In genomic region chr7:45644183-45644582, GRCm38 (mm10) we compare ENCODE assay signal across 9 mouse cellular contexts. TPM values are rescaled to one million over a fixed set of nuclear protein-coding genes. Genes with fewer than 3 reads are reported as not detected.
DNase-seq lines count a peak whose midpoint lies in the region; ATAC-seq and TF ChIP-seq lines count a peak whose summit lies in the region.
"Had no signal": no experiment of that assay in that cellular context is flagged by ENCODE, and none has a peak within 500 bp of the region (broad histone marks: within the 10 kb centered on the region; RNA-seq: fewer than 3 reads in every experiment).

No protein-coding gene starts in this region.

- H3K4me1 ChIP-seq in kidney, embryonic 14.5 days (ENCODE audit: control insufficient read depth, insufficient read depth, low read length) = peaks cover 46% of the 10 kb centered on the region
- H3K4me1 ChIP-seq in liver, postnatal 0 days (ENCODE audit: insufficient read depth) = peaks cover 9% of the 10 kb centered on the region; the same call in 1 of the 2 replicates

- H3K4me3 ChIP-seq in kidney, embryonic 14.5 days (ENCODE audit: low read length) = peak overlapping the region; percentile 46
- peak overlapping the region; percentile 1; the same call in 1 of the 2 replicates for H3K4me3 ChIP-seq in liver, postnatal 0 days (ENCODE audit: low read depth, low read length)

- H3K36me3 ChIP-seq in kidney, embryonic 14.5 days (ENCODE audit: control insufficient read depth, insufficient read depth, low read length) = no peaks in the 10 kb centered on the region
- no peaks in the 10 kb centered on the region for H3K36me3 ChIP-seq in liver, postnatal 0 days (replicated peaks; ENCODE audit: insufficient read depth, low read length)

- H3K27me3 ChIP-seq in kidney, embryonic 14.5 days (ENCODE audit: control insufficient read depth, insufficient read depth, low read length) = no peaks in the 10 kb centered on the region
- H3K27me3 ChIP-seq in liver, postnatal 0 days (ENCODE audit: insufficient read depth, low read length) = peaks cover 10% of the 10 kb centered on the region; the same call in 1 of the 2 replicates

- DNase-seq in kidney, adult 11 months = no peak
- DNase-seq in cerebellum, postnatal 25 days = peak; percentile 74 to 78
- peak; percentile 43 for DNase-seq in gastrocnemius, postnatal 10 days
- DNase-seq in layer of hippocampus, adult 9-11 months = peak; percentile 76
- DNase-seq in liver, postnatal 0 days = no peak
- peak; percentile 48 to 73 for DNase-seq in right cerebral cortex, postnatal 36 days (ENCODE audit: low spot score in 2 of 2)
- DNase-seq in spleen, postnatal 4 days (ENCODE audit: low spot score in 2 of 2) = no peak

- H3K9me3 ChIP-seq in kidney, embryonic 14.5 days (ENCODE audit: control insufficient read depth, low read length) = no peaks in the 10 kb centered on the region
- H3K9me3 ChIP-seq in liver, postnatal 0 days (ENCODE audit: low read length) = no peaks in the 10 kb centered on the region

- TF ChIP-seq EP300 in liver, postnatal 0 days (IDR thresholded peaks at IDR 0.05; ENCODE audit: low read depth) = no peak

- TF ChIP-seq CTCF in liver, postnatal 0 days (IDR thresholded peaks at IDR 0.05; ENCODE audit: low read depth) = no peak

- H3K9ac ChIP-seq in kidney, embryonic 14.5 days (ENCODE audit: low read depth, low read length) = peak overlapping the region; percentile 50
- 0 out of 2 replicates have a peak overlapping the region, but pooled peaks have one; percentile 21 for H3K9ac ChIP-seq in liver, postnatal 0 days (replicated peaks)

- 7% methylated on average over 18 of the region's 18 CpGs for WGBS in kidney, embryonic 14.5 days
- WGBS in liver, postnatal 0 days (ENCODE audit: insufficient replicate concordance) = 16% methylated on average over 18 of the region's 18 CpGs

- no peak for ATAC-seq in kidney, embryonic 14.5 days (ENCODE audit: low FRiP score, low TSS enrichment)
- no peak for ATAC-seq in liver, postnatal 0 days

- peak overlapping the region; percentile 85 for H3K27ac ChIP-seq in kidney, embryonic 14.5 days (ENCODE audit: low read depth, low read length)
- H3K27ac ChIP-seq in liver, postnatal 0 days (ENCODE audit: low read depth) = no peak overlapping the region

- peak overlapping the region; percentile 74 for H3K4me2 ChIP-seq in kidney, embryonic 14.5 days (replicated peaks; ENCODE audit: low read depth, low read length)
- H3K4me2 ChIP-seq in liver, postnatal 0 days (ENCODE audit: low read depth, low read length) = peak overlapping the region; percentile 53

RNA-seq across cellular contexts. Expression of gene Mamstr, which starts 4.4 kb away (rescaled TPM):
- 3.6 and 5.0 TPM in 2 replicates for polyA plus RNA-seq in kidney, embryonic 14.5 days (2014; fragmentation: Nextera tagmentation; extraction: Ambion mirVana)
- 100 to 1,000 TPM; 105 to 131 TPM for total RNA-seq in gastrocnemius, postnatal 10 days (2021)
- polyA plus RNA-seq in liver, postnatal 0 days (2015; fragmentation: Nextera tagmentation; extraction: Ambion mirVana) = 0.31 and 0.54 TPM in 2 replicates

RNA-seq across cellular contexts. Expression of gene Rasip1, which starts 16.9 kb away (rescaled TPM):
- polyA plus RNA-seq in kidney, embryonic 14.5 days (2014; fragmentation: Nextera tagmentation; extraction: Ambion mirVana) = 12.1 and 18.7 TPM in 2 replicates
- total RNA-seq in gastrocnemius, postnatal 10 days (2021) = 10 to 100 TPM; 17.2 to 19.7 TPM
- polyA plus RNA-seq in liver, postnatal 0 days (2015; fragmentation: Nextera tagmentation; extraction: Ambion mirVana) = 3.4 and 3.6 TPM in 2 replicates

RNA-seq across cellular contexts. Expression of gene Fut2, which starts 22.0 kb away (rescaled TPM):
- 0.26 and 0.31 TPM in 2 replicates for polyA plus RNA-seq in kidney, embryonic 14.5 days (2014; fragmentation: Nextera tagmentation; extraction: Ambion mirVana)
- under 1 TPM in 1 of 2 experiments, not detected in 1; 0.11 TPM for total RNA-seq in gastrocnemius, postnatal 10 days (2021)
- polyA plus RNA-seq in liver, postnatal 0 days (2015; fragmentation: Nextera tagmentation; extraction: Ambion mirVana) = not detected in 2 replicates

RNA-seq across cellular contexts. Expression of gene Izumo1, which starts 22.6 kb away (rescaled TPM):
- 0.11 and 0.23 TPM in 2 replicates for polyA plus RNA-seq in kidney, embryonic 14.5 days (2014; fragmentation: Nextera tagmentation; extraction: Ambion mirVana)
- under 1 TPM in 1 of 2 experiments, not detected in 1; 0.38 TPM for total RNA-seq in gastrocnemius, postnatal 10 days (2021)
- polyA plus RNA-seq in liver, postnatal 0 days (2015; fragmentation: Nextera tagmentation; extraction: Ambion mirVana) = 0.09 TPM in 1 of 2 replicates, not detected in the other

RNA-seq across cellular contexts. Expression of gene Fut1, which starts 27.1 kb away (rescaled TPM):
- polyA plus RNA-seq in kidney, embryonic 14.5 days (2014; fragmentation: Nextera tagmentation; extraction: Ambion mirVana) = 0.14 TPM in 2 replicates
- total RNA-seq in gastrocnemius, postnatal 10 days (2021) = not detected
- polyA plus RNA-seq in liver, postnatal 0 days (2015; fragmentation: Nextera tagmentation; extraction: Ambion mirVana) = 0.56 TPM in 1 of 2 replicates, not detected in the other
- total RNA-seq: heart, postnatal 36 days had no signal

Comparison
In these comparisons a context has a peak if more than half of its experiments do, and no peak if none do; other contexts are left out.
1. DNase-seq: peak in cerebellum, postnatal 25 days (2 of 2), gastrocnemius, postnatal 10 days (single experiment), layer of hippocampus, adult 9-11 months (single experiment) and right cerebral cortex, postnatal 36 days (2 of 2); none in kidney, adult 11 months (single experiment), liver, postnatal 0 days (single experiment) and spleen, postnatal 4 days (0 of 2).